Mouse (Mus musculus) liver, embryonic 16.5 days (tissue): ENCODE measurements around the gene Vegfa. TPM values are rescaled to one million over a fixed set of nuclear protein-coding genes. Genes with fewer than 3 reads are reported as not detected.

Experiments used
- ATAC-seq: fragments of 200-750 bp; cut with Nextera tagmentation; 2 replicates; pipeline ENCODE4 v1.8.0; 2017; ENCODE audit warnings: low read depth, mild to moderate bottlenecking, moderate number of reproducible peaks, moderate library complexity
- H3K27ac ChIP-seq: fragments of 300-500 bp; sonication (generic); 2 replicates; pipeline ENCODE4 v1.5.1; 2014; ENCODE audit warnings: mild to moderate bottlenecking, low read length
- H3K27me3 ChIP-seq: fragments of 300-500 bp; sonication (generic); 2 replicates; pipeline ENCODE4 v1.6.1; 2014; ENCODE audit warnings: low read depth, low read length, mixed read lengths; ENCODE audit not compliant: control insufficient read depth, insufficient read depth
- H3K36me3 ChIP-seq: fragments of 300-500 bp; sonication (generic); 2 replicates; pipeline ENCODE4 v1.6.1; 2014; ENCODE audit warnings: mild to moderate bottlenecking; ENCODE audit not compliant: control insufficient read depth, insufficient read depth
- H3K4me1 ChIP-seq: fragments of 300-500 bp; sonication (generic); 2 replicates; pipeline ENCODE4 v1.6.1; 2014; ENCODE audit warnings: low read depth, low read length, mixed read lengths; ENCODE audit not compliant: control insufficient read depth
- H3K4me2 ChIP-seq: fragments of 300-500 bp; sonication (generic); 2 replicates; pipeline ENCODE4 v1.6.1; 2014; ENCODE audit warnings: low read depth, low read length, mixed read lengths
- H3K4me3 ChIP-seq: fragments of 300-500 bp; sonication (generic); 2 replicates; pipeline ENCODE4 v1.5.1; 2014; ENCODE audit warnings: low read depth, mild to moderate bottlenecking, low read length
- H3K9ac ChIP-seq: fragments of 300-500 bp; sonication (generic); 2 replicates; pipeline ENCODE4 v1.6.1; 2014; ENCODE audit warnings: low read depth, low read length
- H3K9me3 ChIP-seq: fragments of 300-500 bp; sonication (generic); replicated peaks from 2 replicates; pipeline ENCODE4 v1.6.1; 2016; ENCODE audit warnings: low read length; ENCODE audit not compliant: control insufficient read depth
- WGBS: fragments of 180-500 bp; shearing (Covaris S2); extraction: QIAGEN DNeasy Blood & Tissue Kit; methylation state at CpG from one replicate; pipeline ENCODE4 v1.1.7; 2014; ENCODE audit not compliant: insufficient replicate concordance; 5-methylcytosine and 5-hydroxymethylcytosine counted together
- polyA plus RNA-seq: library from polyadenylated mRNA; unstranded; fragments of >200 nt; fragmentation: Nextera tagmentation; extraction: Ambion mirVana; gene quantifications from 2 replicates; pipeline ENCODE4 v1.2.1, GENCODE M21; 2015

Gene Vegfa
- polyA plus RNA-seq, 1 experiment from 2014 or later = 1.1 TPM

DNA sequence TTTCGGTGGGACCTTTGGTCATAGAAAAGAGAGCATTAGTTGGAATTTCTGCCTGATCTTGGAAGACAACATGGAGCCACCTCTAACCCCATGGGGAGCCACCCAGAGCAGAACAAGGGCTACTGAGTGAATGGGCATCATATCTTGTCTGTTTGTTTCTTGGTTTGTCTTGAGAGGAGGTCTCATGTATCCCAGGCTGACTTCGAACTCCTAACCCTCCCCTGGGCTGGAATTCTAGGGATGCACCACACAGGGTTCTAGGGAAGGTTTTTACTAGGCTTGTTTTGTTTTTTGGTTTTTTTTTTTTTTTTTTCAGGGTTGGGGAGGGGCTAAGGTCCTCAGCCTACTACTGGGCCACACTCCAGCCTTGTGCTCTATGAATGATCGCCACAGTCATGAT lies 9.5 kb upstream of the Vegfa start:
- Histone ChIP-seq H3K4me3 (no peak overlapping the region), H3K27me3 (no peaks in the 10 kb centered on the region), H3K27ac (no peak overlapping the region), H3K9me3 (no peaks in the 10 kb centered on the region), H3K4me2 (no peak overlapping the region), H3K9ac (no peak overlapping the region), H3K36me3 (no peaks in the 10 kb centered on the region), H3K4me1 (peaks cover 10% of the 10 kb centered on the region)
- no peak for ATAC-seq
- 52% methylated on average over 3 of the region's 3 CpGs for WGBS

DNA sequence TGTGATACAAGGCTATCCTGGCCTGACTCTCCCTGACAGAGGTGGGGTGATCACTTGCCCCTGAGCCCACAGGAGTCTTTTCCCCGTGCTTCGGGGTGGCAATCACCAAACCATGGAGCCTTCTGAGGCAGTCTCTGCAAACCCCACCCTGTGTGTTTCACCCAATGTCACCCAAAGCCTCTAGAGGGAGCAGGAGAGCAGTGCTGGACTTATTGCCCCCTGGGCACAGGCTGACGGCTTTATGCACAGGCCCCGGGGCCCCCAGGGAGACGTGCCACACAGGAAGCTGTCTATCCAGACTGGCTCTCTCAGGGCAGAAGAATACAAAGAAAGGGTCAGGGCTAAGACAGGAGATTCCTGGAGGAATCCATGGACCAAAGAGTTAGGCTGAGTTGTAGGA lies 9.1 kb upstream of the Vegfa start:
- Histone ChIP-seq H3K27me3 (no peaks in the 10 kb centered on the region), H3K4me2 (no peak overlapping the region), H3K27ac (no peak overlapping the region), H3K4me3 (no peak overlapping the region), H3K9ac (no peak overlapping the region), H3K4me1 (peaks cover 10% of the 10 kb centered on the region), H3K36me3 (no peaks in the 10 kb centered on the region), H3K9me3 (no peaks in the 10 kb centered on the region)
- peak; percentile 50; the same call in 1 of the 2 replicates for ATAC-seq
- 19% methylated on average over 5 of the region's 5 CpGs for WGBS

DNA sequence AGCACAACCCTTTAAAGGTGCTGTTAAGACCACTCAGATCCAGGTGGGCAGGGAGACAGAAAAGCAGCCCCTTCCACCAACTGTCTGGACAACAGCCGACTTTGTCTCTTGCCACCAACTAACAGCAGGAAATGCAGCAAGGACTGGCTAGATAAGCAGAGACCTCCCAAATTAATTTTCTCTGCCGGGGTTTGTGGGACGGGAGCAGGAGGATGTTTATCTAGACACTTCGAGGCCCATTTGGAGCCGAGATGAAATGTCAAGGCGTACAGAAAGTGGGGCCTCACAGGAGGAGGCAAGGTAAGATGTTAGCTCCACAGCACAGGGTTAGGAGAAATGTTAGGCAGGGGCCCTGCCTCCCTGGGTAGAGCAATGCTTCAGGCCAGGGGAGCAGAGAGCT lies 8.4 kb upstream of the Vegfa start:
- Histone ChIP-seq H3K27me3 (no peaks in the 10 kb centered on the region), H3K4me1 (peaks cover 10% of the 10 kb centered on the region), H3K4me2 (no peak overlapping the region), H3K9ac (no peak overlapping the region), H3K4me3 (no peak overlapping the region), H3K27ac (no peak overlapping the region), H3K36me3 (no peaks in the 10 kb centered on the region), H3K9me3 (no peaks in the 10 kb centered on the region)
- ATAC-seq = no peak; the same call in 1 of the 2 replicates
- 9% methylated on average over 6 of the region's 6 CpGs for WGBS

GRCm38 (mm10) chr17:46038906-46039305 lies 6.7 kb upstream of the Vegfa start:
- Histone ChIP-seq H3K27me3 (no peaks in the 10 kb centered on the region), H3K4me1 (peaks cover 13% of the 10 kb centered on the region), H3K27ac (no peak overlapping the region), H3K9ac (no peak overlapping the region), H3K4me3 (no peak overlapping the region), H3K4me2 (no peak overlapping the region), H3K36me3 (no peaks in the 10 kb centered on the region), H3K9me3 (no peaks in the 10 kb centered on the region)
- 42% methylated on average over 3 of the region's 3 CpGs for WGBS
- no peak for ATAC-seq

DNA sequence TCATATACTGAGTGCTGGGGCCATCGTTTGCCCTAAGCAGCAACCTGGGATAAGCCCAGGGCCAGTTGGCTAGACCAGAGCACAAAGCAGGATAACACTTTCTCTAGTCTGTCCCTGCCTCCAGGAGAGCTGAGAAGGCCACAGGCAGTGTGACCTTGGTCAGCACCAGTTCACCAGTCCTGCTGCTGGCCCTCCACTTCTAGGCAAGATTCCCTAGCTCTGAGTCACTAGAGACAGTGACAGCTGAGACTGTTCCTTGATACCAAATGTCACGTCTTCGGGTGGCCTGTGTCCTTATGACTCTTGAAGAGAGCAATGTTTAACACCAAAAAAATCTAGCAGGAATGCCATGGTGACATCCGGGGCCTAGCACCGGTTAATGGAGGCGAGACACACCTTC lies 4.2 kb upstream of the Vegfa start:
- no peaks in the 10 kb centered on the region for H3K27me3 ChIP-seq
- peaks cover 31% of the 10 kb centered on the region for H3K4me1 ChIP-seq
- H3K4me2 ChIP-seq = no peak overlapping the region
- H3K27ac ChIP-seq = no peak overlapping the region
- 66% methylated on average over 6 of the region's 6 CpGs for WGBS
- no peak for ATAC-seq
- no peak overlapping the region for H3K9ac ChIP-seq
- no peaks in the 10 kb centered on the region for H3K36me3 ChIP-seq
- H3K4me3 ChIP-seq = no peak overlapping the region
- H3K9me3 ChIP-seq = no peaks in the 10 kb centered on the region

DNA sequence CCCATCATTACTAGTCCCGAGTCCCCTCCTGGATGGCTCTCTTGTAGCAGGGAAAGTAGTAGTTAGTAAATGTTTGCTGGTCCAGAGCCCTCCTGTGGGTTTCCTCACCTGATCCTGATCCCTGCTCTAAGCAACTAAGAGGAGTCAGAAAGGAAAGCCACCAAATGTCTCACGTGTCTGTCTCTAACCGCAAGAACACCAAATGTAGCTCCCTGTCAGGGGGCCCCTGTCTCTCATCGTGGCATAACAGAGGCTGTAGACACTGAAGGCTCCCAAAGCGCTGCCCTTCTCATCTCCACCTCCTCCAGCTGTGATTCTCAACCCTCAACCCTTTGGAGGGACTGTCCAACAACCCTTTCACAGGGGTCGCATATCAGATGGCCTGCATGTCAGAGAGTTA lies 1.9 kb upstream of the Vegfa start:
- ATAC-seq = no peak
- H3K36me3 ChIP-seq = no peaks in the 10 kb centered on the region
- no peaks in the 10 kb centered on the region for H3K9me3 ChIP-seq
- no peak overlapping the region for H3K4me2 ChIP-seq
- H3K27ac ChIP-seq = no peak overlapping the region
- H3K4me3 ChIP-seq = no peak overlapping the region
- 26% methylated on average over 6 of the region's 6 CpGs for WGBS
- peaks cover 31% of the 10 kb centered on the region for H3K4me1 ChIP-seq
- H3K27me3 ChIP-seq = no peaks in the 10 kb centered on the region
- no peak overlapping the region for H3K9ac ChIP-seq

- H3K4me3 ChIP-seq = no peak overlapping the region
- 65% methylated on average over 2 of the region's 2 CpGs for WGBS
- no peaks in the 10 kb centered on the region for H3K9me3 ChIP-seq
- H3K36me3 ChIP-seq = no peaks in the 10 kb centered on the region
- ATAC-seq = no peak
- H3K4me1 ChIP-seq = peaks cover 35% of the 10 kb centered on the region
- H3K27me3 ChIP-seq = no peaks in the 10 kb centered on the region
- H3K27ac ChIP-seq = no peak overlapping the region
- H3K4me2 ChIP-seq = no peak overlapping the region
- no peak overlapping the region for H3K9ac ChIP-seq
Measured at GRCm38 (mm10) chr17:46033607-46034006, 1.4 kb upstream of the Vegfa start.

- Histone ChIP-seq H3K4me2 (no peak overlapping the region), H3K27me3 (no peaks in the 10 kb centered on the region), H3K4me3 (no peak overlapping the region), H3K9me3 (no peaks in the 10 kb centered on the region), H3K9ac (no peak overlapping the region), H3K4me1 (peaks cover 40% of the 10 kb centered on the region), H3K27ac (no peak overlapping the region), H3K36me3 (no peaks in the 10 kb centered on the region)
- no peak for ATAC-seq
- WGBS = 52% methylated on average over 6 of the region's 6 CpGs
Measured at GRCm38 (mm10) chr17:46033122-46033521, 953 bp upstream of the Vegfa start.

GRCm38 (mm10) chr17:46031621-46032211 lies 453 bp downstream of the Vegfa start:
- Histone ChIP-seq H3K4me1 (peaks cover 48% of the 10 kb centered on the region), H3K36me3 (no peaks in the 10 kb centered on the region), H3K27ac (peak overlapping the region; percentile 86), H3K27me3 (no peaks in the 10 kb centered on the region), H3K4me3 (peak overlapping the region; percentile 80), H3K4me2 (peak overlapping the region; percentile 79), H3K9me3 (no peaks in the 10 kb centered on the region), H3K9ac (peak overlapping the region; percentile 82)
- ATAC-seq = peak; percentile 22
- under 1% methylated on average over 50 of the region's 50 CpGs for WGBS
